Mouse (Mus musculus): ENCODE measurements around the gene Mrto4. TPM values are rescaled to one million over a fixed set of nuclear protein-coding genes. Genes with fewer than 3 reads are reported as not detected.
A peak's percentile ranks its signal among the peaks of the same experiment; 100 is the strongest.

The Mrto4 gene
- total RNA-seq, 4 experiments from 2014 or later = 33.1 to 39.4 (median 36.0) TPM

DNA sequence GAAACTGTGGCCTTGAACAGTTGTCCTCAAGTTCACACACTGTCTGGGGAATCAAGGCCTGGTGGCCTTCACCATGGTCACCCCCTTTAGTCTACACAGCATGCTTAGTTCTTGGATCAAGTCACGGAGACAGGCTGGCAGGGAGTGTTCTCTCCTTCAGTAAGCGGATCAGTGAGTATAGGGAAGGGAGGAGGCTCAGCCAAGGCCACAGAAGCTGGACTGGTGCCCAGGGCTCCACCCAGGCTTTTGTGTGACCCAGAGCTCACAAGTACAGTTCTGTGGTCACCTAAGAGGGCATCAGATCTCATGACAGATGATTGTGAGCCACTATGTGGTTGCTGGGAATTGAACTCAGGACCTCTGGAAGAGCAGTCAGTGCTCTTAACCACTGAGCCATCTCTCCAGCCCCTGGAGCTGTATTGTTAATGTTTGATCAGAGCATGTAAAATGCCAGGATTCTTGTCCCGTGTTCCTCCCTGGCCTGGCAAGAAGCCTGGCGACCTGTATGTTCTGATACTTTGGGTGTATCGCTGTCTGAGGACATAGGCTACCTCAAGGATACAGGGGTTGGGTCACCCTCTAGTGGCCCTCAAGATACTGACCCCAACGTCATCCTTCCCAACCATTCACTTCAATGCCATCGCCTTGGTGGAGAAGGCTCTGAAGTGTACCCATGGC is 10.7 kb downstream of the Mrto4 start:
- no peak for DNase-seq (ENCODE audit: low spot score in 2 of 2)

DNA sequence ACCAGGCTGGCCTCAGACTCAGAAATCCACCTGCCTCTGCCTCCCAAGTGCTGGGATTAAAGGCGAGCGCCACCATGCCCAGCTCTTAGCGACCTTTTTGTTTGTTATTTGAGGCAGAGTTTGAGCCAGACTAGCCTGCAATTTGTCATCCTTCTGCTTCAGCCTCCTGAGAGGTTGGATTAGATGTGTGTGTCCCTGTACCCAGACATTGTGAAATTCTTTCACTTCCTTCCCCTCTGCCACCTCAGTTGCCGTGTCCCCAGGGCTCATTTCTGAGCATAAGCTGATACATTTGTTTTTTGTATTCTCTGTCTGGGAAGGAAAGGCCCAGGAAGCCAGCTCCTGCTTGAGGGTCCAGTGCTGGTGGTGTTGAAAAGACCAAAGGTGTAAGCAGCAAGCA is 11.5 kb downstream of the Mrto4 start:
- no peak for DNase-seq (ENCODE audit: low spot score in 2 of 2)

DNA sequence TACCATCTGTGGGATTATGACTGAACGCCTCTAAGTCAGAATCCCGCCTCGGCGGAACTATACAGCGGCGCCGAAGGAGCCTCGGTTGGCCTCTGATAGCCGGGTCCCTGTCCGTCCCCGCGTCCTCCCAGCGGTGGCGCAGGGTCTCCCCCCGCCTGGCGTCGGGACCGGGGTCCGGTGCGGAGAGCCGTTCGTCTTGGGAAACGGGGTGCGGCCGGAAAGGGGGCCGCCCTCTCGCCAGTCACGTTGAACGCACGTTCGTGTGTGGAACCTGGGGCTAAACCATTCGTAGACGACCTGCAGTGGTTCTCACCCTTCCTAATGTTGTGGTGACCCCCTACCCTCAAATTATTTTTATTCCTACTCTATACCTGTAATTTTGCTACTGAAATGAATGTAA is 14.2 kb downstream of the Mrto4 start:
- no peak for DNase-seq (ENCODE audit: low spot score in 2 of 2)

DNA sequence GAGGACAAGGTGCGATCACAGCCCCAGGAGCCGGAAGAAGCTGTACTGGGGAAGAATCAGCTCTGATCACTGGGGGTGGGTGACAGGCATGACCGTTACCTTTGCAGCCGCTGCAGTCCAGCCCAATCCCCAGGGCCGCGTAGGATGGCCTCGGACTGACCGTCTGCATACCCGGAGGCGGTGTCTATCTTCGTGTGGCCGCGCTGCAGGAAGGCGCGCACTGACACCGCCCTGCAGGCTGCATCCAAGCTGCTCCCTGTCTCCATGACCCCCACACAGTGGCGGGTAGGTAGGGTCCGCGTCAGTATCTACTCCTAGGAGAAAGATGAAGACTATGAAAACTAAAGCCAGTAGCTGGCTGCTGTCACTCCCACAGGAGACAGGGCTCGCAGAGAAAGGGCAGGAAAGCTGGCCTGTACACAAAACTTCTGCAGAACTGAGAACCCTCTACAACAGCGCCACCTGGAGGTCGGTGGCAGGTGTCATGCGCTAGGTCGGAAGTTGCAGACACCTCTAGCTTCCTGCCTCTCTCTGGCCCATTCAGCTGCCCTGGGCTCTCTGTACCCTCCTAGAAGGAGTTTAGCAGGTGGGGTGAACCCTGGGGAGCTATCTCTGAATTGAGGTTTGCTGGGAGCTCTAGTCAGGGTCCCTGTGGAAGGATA is 15.4 kb downstream of the Mrto4 start:
- DNase-seq (ENCODE audit: low spot score in 2 of 2) = peak; percentile 39 to 58

DNA sequence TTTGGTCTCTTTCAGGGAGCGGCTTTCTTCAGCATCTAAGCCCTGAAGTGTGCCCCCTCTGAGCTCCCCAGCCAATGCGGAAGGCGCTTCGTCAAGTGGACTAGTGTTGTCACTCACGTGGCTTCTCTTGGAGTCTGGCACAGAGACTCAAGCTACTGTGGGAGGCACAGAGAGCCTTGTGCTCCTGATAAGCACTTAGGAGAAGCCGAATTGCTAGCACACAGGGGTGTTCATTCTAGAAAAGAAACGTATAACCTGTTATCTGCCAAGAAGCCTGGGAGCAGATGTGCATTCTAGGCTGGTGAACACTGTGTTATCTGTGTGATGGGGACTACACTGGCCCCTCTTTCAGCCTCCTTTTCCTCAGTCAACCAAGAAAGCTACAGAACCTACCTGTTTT is 16.9 kb downstream of the Mrto4 start:
- DNase-seq (ENCODE audit: low spot score in 2 of 2) = no peak

DNA sequence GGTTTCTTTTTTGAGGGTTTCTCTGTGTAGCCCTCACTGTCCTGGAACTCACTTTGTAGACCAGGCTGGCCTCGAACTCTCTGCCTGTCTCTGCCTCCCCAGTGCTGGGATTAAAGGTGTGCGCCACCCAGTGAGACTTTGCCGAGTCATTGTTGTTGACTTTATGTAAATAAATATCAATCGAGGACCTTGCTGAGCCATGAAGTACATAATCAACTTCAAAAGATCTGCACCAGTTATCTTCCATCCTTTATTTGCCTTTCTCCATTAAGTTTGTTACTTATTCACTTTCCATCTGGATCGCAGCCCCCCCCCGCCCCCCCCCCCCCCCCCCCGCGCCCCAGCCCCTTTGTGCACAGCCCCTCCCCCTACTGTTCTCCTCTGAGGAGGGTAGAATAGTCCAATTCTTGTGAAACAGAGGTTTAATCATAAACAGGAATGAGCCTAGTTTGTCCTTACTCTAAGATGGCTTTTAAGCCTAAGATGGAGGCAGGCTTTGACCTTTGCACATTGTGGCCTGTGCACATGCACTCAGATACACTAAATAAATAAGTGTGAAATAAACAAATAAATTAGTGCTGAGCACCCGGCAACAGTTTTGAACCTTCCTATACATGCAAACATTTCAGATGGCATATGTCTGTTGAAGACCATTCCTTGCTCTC is 17.6 kb downstream of the Mrto4 start:
- DNase-seq (ENCODE audit: low spot score in 2 of 2) = no peak

DNA sequence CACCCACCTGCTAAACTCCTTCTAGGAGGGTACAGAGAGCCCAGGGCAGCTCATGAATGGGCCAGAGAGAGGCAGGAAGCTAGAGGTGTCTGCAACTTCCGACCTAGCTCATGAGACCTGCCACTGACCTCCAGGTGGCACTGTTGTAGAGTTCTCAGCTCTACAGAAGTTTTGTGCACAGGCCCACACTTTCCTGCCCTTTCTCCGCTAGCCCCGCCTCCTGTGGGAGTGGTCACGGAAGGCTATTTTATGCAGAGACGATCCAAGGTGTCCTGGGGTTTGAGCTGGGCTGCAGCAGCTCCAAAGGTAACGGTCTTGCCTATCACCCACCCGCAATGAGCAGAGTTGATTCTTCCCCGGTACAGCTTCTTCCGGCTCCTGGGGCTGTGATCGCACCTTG is 21.8 kb downstream of the Mrto4 start:
- DNase-seq (ENCODE audit: low spot score in 2 of 2) = peak; percentile 46 to 62

DNA sequence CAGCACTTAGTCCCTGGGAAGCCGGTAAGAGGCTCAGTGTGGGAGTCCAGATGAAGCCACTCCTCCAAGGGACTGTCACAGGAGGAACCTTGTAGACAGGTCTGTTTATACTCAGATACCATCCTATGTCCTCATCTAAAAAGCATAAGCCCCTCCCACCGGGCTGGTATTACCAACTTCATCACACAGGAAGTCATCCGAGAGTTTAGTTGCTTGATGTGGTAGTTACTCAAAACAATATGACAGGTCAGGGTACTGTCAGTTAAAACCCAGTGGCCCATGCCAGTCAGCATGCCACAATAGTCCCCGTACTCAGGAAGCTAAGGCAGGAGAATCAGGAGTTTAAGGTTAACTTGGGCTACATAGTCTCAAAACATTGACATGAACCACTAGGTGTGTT is 32.6 kb downstream of the Mrto4 start:
- no peak for DNase-seq (ENCODE audit: low spot score in 2 of 2)

DNA sequence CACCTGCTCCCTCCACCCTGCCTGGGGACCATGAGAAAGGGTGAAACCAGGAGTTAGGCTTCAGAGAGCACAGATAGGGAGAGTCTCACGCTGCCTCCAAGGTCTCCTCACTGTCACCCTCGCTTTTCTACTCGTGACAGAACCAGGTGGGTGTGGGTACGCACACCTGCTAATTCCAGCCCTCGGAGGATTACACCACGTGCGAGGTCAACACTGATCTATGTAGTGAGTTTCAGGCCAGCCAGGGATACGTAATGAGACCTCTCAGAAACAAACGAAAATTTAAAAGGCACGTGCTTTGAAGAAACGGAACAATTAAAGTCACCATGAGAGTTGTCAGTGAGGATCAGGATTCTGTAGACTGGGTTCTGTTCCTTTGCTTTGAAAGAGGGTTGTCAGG is 33.9 kb downstream of the Mrto4 start:
- DNase-seq (ENCODE audit: low spot score in 2 of 2) = no peak

DNA sequence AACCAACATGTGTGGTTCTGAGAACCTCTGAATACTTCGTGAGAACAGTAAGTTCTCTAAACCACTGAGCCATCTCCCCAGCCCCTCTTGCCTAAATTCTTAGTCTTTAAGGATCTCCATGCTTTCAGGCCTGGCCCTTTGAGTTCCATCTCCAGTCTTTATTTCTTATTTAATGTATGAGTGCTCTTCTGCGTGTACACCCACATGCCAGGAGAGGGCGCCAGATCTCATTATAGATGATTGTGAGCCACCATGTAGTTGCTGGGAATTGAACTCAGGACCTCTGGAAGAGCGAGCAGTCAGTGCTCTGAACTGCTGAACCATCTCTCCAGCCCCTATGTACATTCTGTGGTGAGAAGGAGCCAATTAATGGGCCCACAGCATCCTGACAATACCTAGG is 39.7 kb downstream of the Mrto4 start:
- DNase-seq (ENCODE audit: low spot score in 2 of 2) = no peak

DNA sequence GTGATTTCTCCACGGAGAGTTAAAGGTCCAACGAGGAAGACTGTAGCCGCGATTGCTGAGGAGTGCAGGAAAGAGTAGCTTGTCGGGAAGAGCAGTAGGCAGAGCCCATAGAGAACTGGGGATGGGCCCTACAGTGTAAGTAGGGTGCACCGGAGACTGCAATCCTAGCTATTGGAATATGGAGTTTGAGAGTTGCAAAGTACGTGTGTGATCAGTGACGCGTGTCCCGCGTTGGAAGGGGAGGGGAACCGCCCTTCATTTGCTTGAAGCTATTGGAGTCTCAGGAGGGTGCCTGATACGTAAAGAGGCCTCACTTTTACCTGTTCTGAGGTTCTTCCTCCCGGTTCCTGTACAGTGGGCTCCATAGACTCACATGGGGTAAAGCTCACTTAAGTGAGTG is 40.7 kb downstream of the Mrto4 start:
- DNase-seq (ENCODE audit: low spot score in 2 of 2) = no peak

DNA sequence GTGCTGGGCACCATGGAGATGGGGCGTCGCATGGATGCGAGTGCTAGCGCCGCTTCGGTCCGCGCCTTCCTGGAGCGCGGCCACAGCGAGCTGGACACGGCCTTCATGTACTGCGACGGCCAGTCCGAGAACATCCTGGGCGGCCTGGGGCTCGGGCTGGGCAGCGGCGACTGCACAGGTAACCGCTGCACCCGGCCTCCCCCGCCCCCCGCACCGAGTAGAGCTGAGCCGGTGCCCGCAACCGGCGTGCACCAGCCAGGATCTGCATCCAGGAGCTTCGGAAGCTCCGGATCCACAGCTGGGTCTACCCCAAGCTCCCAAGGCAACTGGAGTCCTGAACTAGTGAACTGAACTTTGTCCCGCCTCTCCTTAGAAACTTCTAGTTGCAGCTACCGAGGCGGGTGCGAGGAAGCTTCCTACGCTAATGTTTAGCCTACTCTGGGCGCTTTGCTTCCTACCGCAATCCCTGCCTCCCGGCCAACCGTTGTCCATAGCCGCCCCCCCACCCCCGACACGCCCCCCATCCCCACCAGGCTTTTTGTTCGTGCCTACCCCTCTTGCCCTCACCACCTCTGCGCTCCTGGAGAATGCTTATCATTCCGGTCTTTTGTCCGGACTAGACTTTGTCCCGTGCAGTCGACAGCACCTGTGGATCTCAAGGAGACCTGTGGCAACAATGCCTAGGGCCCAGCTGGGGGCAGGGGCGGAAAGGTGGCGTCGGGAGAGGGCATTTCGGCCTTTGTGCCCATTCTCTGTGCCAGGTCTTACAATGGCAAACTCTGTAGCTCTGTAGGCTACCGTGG is 41.3 kb downstream of the Mrto4 start:
- no peak for DNase-seq (ENCODE audit: low spot score in 2 of 2)

DNA sequence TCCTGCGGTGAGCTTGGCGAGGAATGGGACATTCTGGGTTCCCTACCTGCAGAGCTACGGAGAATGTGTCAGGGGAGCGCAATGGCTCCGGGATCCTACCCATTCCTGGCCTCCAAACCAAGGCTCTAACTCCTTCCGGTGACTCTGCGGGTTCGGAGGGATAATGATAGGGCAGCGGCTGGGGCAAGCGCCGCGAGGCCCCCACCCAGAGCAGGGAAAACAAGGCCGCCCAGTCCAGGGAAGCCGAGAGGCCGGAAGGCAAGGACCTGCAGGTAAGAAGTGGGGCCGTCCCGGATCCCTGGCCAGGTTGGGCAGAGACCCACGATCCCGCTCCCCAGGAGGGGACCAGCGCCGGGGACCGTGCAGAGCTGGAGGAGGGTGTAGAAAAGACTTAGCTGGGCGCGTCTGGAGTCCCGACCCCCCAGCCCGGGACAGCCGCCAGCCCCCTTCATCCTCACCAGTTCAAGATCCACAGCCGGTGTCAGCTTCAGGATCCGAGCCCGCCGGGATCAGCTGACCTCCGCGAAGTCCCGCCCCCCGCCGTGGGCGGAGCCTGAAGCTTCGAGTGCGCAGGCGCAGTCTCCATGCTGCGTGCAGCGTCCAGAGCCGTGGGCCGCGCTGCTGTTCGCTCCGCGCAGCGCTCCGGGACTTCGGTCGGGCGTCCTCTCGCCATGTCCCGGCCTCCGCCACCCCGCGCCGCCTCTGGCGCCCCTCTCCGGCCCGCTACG is 42.0 kb downstream of the Mrto4 start, which contains the start of the genes Pqlc2 and Akr7a5:
Gene Pqlc2 (minus strand): TSS at position 538 of the 728 bp plus-strand sequence.
Gene Akr7a5 (plus strand): TSS at position 574 of the 728 bp plus-strand sequence.
- DNase-seq (ENCODE audit: low spot score in 2 of 2) = peak; percentile 95 to 97

DNA sequence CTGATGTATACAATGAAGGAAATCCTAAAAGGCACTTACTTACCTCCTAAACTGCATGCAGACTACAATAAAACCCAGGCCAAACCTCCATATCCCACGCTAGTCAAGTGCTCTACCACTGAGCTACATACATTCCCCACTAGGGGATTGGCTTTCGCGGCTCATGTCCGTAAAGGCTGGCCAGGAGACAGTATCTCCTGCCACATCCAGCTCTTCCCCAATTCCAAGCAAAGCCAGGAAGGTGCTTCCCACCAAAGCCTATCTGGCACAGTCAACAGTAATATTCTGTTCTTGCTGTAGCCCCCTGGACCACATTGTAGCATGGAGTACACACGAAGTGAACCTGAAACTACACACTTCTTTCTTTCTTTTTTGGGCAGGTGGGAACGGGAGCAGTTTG is 42.7 kb downstream of the Mrto4 start:
- no peak for DNase-seq (ENCODE audit: low spot score in 2 of 2)

DNA sequence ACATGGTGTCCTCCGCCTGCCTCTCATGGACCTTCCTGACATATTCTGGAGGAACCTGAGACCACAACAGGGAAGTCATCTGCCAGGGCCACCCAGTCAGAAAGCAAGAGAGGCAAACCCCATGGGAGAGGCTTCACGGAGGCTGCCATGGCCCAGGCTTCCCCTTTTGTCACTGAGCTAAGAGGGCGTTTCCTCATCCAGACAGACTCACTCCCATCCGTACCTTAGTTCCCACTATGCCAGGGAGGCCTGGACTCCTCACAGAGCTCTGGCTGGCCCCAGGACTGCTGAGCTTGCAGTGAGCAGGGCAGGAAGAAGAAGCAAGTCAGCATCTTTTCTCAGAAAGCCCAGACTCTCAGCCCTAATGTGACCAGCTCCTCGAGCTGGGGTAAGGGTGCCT is 44.5 kb downstream of the Mrto4 start:
- DNase-seq (ENCODE audit: low spot score in 2 of 2) = no peak

DNA sequence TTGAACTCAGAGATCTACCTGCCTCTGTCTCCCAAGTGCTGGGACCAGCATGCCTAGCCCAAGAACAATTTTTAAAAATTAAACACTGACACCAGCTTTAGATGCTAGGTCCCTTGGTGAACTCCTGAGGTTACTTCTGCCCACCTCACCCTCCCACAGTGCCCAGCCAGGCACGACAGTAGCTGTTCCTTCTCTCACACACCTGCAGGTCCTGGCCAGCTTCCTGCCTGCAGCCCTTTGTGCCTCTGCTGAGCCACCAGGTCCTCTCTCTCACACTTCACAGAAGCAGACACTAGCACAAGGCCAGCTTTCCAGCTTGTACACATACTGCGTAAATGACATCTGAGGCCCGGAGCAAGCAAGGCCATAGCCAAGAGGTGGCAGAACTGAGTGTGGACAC is 46.9 kb downstream of the Mrto4 start:
- no peak for DNase-seq (ENCODE audit: low spot score in 2 of 2)

DNA sequence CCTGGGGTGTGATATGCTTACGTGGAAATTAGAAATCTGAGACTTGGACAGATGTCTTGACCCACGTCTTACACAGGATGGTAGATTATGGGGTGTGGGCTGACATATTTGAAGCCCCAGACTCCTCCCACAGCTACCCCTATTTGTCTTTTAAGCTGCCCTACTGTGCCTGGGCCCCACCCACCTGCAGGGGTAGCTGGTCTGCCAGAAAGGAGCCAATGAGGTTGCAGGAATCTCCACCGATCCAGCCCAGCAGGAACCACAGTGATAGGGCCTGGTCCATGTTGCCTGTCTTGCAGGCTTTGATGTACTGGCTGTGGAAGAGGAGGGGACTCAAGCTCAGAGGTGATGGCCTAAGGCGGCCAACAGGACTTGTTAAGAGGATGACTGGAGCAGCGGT is 50.1 kb downstream of the Mrto4 start:
- DNase-seq (ENCODE audit: low spot score in 2 of 2) = no peak

DNA sequence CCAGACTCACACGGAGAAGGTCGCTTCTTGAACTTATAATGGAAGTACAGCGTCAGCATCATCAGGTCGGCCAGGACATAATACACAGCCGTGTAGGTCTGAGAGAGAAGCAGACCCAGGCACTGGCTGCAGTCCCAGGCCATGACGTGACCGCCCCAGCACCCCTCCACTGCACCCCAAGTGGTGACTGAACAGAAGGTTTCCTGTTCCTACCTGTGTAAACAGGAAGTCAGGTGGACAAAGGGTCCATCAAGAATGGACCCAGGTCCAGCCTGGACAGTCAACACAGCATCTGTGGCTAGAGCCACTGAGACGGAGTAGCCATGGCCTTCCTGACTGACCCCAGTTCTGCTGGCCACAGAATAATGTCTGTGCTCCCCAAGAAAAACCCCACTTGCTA is 50.6 kb downstream of the Mrto4 start:
- DNase-seq (ENCODE audit: low spot score in 2 of 2) = no peak

DNA sequence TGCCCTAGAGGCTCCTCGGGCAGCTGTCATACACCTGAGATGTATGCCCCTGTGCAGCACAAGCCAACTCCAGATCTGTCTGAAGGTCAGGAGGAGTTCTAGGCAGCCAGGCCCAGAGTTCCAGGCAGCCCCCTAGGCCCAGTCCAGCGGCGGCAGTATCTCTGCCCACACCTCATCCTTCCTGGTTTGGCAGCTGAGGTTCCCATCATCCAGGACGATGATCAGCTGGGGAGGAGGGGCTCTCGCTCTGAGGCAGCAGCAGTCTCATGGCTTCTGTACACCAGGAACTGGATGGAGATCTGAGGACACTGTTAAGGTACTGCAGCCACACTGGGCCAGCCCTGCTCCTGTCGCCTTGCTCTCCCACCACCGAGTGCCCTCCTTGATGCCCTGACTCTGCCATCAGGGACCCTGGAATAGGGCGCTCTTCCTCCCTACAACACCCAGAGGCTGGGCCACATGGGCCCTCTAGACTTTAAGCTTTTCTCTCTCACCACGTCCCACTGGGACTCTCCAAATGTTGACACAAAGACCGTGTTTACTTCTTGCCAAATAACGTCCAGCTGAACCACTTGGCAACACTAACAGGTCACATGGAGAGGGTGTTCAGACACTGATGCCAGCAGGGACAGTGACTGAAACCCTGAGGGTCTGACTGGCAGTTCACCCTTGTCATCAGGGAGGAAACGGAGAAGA is 53.6 kb downstream of the Mrto4 start:
- DNase-seq (ENCODE audit: low spot score in 2 of 2) = no peak

DNA sequence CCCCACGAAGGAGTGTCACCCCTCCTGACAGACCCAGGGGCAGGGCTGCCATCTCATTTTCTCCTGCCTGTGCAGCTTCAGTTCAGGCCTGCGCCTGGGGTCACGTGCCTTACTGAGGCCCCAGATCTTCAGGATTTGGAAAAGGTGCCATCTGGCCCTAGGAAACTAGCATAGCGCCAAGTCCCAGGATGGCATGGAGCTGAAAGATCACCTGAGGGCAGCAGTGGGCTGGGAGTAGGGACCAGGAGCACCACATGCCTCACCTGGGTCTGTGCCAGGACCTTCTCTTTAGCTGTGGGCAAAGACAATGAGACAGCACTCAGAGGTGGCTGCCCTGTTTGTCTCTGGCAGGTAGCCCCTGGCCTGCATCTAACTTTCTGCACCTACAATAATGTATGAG is 54.8 kb downstream of the Mrto4 start:
- DNase-seq (ENCODE audit: low spot score in 2 of 2) = peak in 1 of 2 experiments; percentile 69

Data from gastrocnemius, adult 8-10 months (tissue).